Mouse (Mus musculus) stomach, embryonic 15.5 days (tissue): Measurements from ENCODE around the gene Rpl35. TPM values are rescaled to one million over a fixed set of nuclear protein-coding genes. Genes with fewer than 3 reads are reported as not detected.

Source experiments
- ATAC-seq: fragments of 200-750 bp; cut with Nextera tagmentation; 2 replicates; pipeline ENCODE4 v1.8.0; 2017; ENCODE audit warnings: low read depth, moderate number of reproducible peaks, moderate TSS enrichment; ENCODE audit not compliant: insufficient read depth, low FRiP score
- H3K27ac ChIP-seq: fragments of 300-500 bp; sonication (generic); 2 replicates; pipeline ENCODE4 v1.5.1; 2015; ENCODE audit warnings: mild to moderate bottlenecking, inconsistent platforms
- H3K27me3 ChIP-seq: fragments of 300-500 bp; sonication (generic); replicated peaks from 2 replicates; pipeline ENCODE4 v1.6.1; 2015; ENCODE audit warnings: inconsistent platforms
- H3K36me3 ChIP-seq: fragments of 300-500 bp; sonication (generic); 2 replicates; pipeline ENCODE4 v1.6.1; 2015; ENCODE audit warnings: inconsistent platforms
- H3K4me1 ChIP-seq: fragments of 300-500 bp; sonication (generic); 2 replicates; pipeline ENCODE4 v1.6.1; 2015; ENCODE audit warnings: inconsistent platforms
- H3K4me2 ChIP-seq: fragments of 300-500 bp; sonication (generic); 2 replicates; pipeline ENCODE4 v1.6.1; 2015; ENCODE audit warnings: mild to moderate bottlenecking, inconsistent platforms
- H3K4me3 ChIP-seq: fragments of 300-500 bp; sonication (generic); replicated peaks from 2 replicates; pipeline ENCODE4 v1.5.1; 2015; ENCODE audit warnings: inconsistent platforms
- H3K9ac ChIP-seq: fragments of 300-500 bp; sonication (generic); 2 replicates; pipeline ENCODE4 v1.6.1; 2015; ENCODE audit warnings: inconsistent platforms
- H3K9me3 ChIP-seq: fragments of 300-500 bp; sonication (generic); 2 replicates; pipeline ENCODE4 v1.6.1; 2016; ENCODE audit warnings: inconsistent platforms
- WGBS: fragments of 180-500 bp; shearing (Covaris S2); methylation state at CpG from one replicate; pipeline ENCODE4 v1.1.7; 2015; 5-methylcytosine and 5-hydroxymethylcytosine counted together
- polyA plus RNA-seq: library from polyadenylated mRNA; unstranded; fragments of >200 nt; fragmentation: Nextera tagmentation; extraction: Ambion mirVana; gene quantifications from 2 replicates; pipeline ENCODE4 v1.2.1, GENCODE M21; 2015

Rpl35 gene
- polyA plus RNA-seq, 1 experiment from 2014 or later: 861 TPM

DNA sequence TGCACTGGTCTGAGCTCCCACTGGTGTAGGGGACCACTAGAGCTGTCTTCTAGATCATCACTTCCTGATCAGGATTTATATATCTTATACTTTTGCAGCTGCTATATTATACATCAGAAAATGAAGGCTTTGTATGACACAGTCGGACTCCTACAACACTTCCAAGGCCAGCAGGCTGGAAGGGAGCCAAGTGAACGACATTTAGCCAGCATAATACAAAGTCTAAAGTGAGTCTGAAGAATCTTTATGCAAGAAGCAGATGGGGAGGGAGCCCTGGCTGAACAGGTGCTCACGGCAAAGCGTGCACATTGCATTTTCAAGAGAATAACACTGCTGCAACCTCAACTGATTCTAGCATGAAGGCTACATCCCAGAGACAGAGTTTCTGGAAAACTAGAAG is 13.0 kb downstream of the Rpl35 start:
- ATAC-seq: no peak; the same call in 1 of the 2 replicates
- no peaks in the 10 kb centered on the region for H3K36me3 ChIP-seq
- 45% methylated on average over 4 of the region's 4 CpGs for WGBS
- no peak overlapping the region for H3K4me2 ChIP-seq
- H3K27ac ChIP-seq: peak overlapping the region; percentile 54; the same call in 1 of the 2 replicates
- H3K4me3 ChIP-seq: no peak overlapping the region
- no peak overlapping the region for H3K9ac ChIP-seq
- no peaks in the 10 kb centered on the region for H3K27me3 ChIP-seq
- no peaks in the 10 kb centered on the region for H3K9me3 ChIP-seq
- H3K4me1 ChIP-seq: peaks cover 10% of the 10 kb centered on the region; the same call in 1 of the 2 replicates

DNA sequence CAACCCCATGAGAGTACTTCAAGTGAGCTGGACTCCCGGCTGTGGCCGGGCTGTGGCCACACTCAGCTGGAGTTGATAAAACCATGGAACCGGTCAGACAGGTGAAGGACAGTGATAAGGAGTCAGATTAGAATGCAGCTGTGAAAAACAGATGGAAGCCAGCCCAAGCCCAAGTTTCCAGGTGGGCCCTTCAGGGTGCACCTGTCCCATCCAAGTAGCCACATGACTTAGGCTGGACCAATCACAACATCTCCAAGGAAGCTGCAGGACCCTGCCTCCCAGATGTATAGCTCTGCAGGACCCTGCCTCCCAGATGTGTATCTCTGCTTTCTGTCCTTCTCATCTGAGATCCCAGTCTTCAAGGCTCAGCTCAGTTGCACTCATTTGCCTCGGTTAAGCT is 13.4 kb downstream of the Rpl35 start:
- WGBS: 57% methylated on average over 4 of the region's 4 CpGs
- Histone ChIP-seq H3K4me2 (no peak overlapping the region), H3K27me3 (no peaks in the 10 kb centered on the region), H3K9me3 (no peaks in the 10 kb centered on the region), H3K4me3 (no peak overlapping the region), H3K4me1 (peaks cover 11% of the 10 kb centered on the region; the same call in 1 of the 2 replicates), H3K36me3 (no peaks in the 10 kb centered on the region), H3K27ac (no peak overlapping the region), H3K9ac (no peak overlapping the region)
- ATAC-seq: peak; percentile 39; the same call in 1 of the 2 replicates

DNA sequence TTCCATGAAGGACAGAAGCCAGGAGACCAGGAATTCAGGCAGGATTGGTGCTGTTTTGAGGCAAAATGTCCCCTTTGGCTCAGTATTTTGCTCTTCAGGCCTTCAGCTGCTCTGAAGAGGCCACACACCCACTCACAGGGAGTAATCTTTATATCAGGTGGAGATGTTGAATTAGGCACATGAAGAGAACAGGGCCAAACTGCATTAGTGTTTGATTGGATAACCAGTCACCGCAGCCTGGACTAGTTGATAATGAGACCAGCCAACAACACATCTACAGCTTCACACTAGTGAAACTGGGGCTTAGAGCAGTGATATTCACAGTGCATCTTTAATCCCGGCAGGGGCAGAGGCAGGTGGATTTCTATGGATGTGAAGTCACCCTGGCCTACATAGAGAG is 16.5 kb downstream of the Rpl35 start:
- Histone ChIP-seq H3K27ac (no peak overlapping the region), H3K27me3 (no peaks in the 10 kb centered on the region), H3K9me3 (no peaks in the 10 kb centered on the region), H3K36me3 (no peaks in the 10 kb centered on the region), H3K9ac (no peak overlapping the region), H3K4me1 (peaks cover 11% of the 10 kb centered on the region; the same call in 1 of the 2 replicates), H3K4me2 (no peak overlapping the region), H3K4me3 (no peak overlapping the region)
- WGBS: 79% methylated on average over 2 of the region's 2 CpGs
- peak; percentile 44; the same call in 1 of the 2 replicates for ATAC-seq

DNA sequence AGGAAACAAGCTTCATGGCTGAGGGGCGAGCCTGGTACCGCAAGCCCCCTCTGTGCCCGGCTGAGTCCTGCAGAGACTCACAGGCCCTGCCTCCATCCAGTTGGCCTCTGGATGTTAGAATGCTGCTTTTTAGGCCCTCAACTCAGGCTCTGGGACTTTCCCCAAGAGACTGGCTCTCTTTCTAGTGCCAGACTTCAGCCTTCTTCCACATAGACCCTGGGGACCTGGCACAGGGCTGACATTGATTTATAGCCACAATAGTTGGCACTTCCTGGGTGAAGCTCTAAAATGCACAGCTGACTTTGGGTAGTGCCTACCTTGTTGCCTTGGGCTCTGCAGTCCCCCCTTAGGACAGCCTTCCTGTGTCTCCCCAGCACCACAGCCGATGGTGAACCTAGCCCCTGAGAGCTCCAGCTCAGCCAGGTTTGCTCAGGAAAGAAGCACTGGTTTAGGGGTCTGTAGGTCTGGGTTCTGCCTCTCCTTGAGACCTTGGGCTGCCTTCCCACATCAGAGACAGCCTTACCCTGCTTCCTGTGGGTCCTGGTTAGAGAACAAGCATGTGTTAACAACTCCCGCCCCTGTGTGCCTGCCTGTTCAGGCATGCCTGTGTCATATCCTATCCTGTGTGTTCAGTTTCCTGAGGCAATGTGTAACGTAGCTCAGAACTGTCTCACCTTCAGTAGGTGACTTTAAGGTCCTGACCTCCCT is 17.5 kb downstream of the Rpl35 start:
- Histone ChIP-seq H3K4me2 (no peak overlapping the region), H3K27me3 (no peaks in the 10 kb centered on the region), H3K27ac (peak overlapping the region; percentile 65; the same call in 1 of the 2 replicates), H3K4me3 (no peak overlapping the region), H3K9ac (no peak overlapping the region), H3K36me3 (no peaks in the 10 kb centered on the region), H3K4me1 (peaks cover 11% of the 10 kb centered on the region; the same call in 1 of the 2 replicates), H3K9me3 (no peaks in the 10 kb centered on the region)
- ATAC-seq: no peak
- 72% methylated on average over 6 of the region's 6 CpGs for WGBS

DNA sequence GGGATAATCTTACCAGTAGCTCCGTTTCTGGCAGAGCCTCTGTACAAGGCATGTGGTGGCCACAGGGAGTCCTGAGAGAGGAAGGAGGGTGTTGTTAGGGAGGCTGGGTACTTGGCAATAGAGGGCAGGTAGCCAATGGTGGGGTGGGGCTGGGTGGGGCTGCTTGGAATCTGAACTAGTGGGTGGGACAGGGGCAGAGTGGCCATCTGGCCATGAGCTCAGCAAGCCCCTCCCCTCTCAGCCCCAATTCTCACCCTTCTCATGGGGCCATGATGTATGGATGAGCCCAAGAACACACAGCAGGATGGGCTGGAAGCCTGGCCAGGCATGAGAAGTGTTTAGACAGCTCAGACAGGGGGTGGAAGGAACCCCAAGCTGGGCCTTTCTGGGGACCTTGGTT is 18.1 kb downstream of the Rpl35 start:
- H3K4me1 ChIP-seq: peaks cover 11% of the 10 kb centered on the region; the same call in 1 of the 2 replicates
- peak overlapping the region; percentile 65; the same call in 1 of the 2 replicates for H3K27ac ChIP-seq
- no peak overlapping the region for H3K9ac ChIP-seq
- 57% methylated on average over 1 of the region's 1 CpGs for WGBS
- H3K36me3 ChIP-seq: no peaks in the 10 kb centered on the region
- H3K27me3 ChIP-seq: no peaks in the 10 kb centered on the region
- H3K4me3 ChIP-seq: no peak overlapping the region
- no peak for ATAC-seq
- no peak overlapping the region for H3K4me2 ChIP-seq
- no peaks in the 10 kb centered on the region for H3K9me3 ChIP-seq

DNA sequence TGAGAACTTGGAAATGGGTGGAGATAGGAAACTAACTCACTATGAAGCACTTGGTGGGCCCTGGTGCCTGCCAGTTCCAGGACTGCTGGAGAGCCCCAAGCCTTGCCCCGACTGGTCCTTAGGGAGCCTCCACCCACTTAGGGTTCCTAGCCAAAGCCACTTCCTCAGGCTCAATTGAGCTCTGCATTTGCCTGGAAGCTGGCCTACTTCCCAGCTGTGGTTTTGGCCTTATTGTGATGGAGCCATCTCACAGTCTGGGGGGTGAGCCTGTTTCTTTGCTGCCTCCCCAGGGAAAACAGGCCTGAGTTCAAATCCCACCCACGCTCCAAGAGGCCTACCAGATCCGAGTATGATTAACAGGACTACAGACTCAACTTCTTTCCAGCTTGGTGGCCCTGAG is 18.8 kb downstream of the Rpl35 start:
- Histone ChIP-seq H3K4me2 (no peak overlapping the region), H3K9me3 (no peaks in the 10 kb centered on the region), H3K9ac (no peak overlapping the region), H3K36me3 (no peaks in the 10 kb centered on the region), H3K27ac (no peak overlapping the region), H3K4me1 (peaks cover 8% of the 10 kb centered on the region; the same call in 1 of the 2 replicates), H3K4me3 (no peak overlapping the region), H3K27me3 (no peaks in the 10 kb centered on the region)
- 71% methylated on average over 3 of the region's 3 CpGs for WGBS
- no peak for ATAC-seq

DNA sequence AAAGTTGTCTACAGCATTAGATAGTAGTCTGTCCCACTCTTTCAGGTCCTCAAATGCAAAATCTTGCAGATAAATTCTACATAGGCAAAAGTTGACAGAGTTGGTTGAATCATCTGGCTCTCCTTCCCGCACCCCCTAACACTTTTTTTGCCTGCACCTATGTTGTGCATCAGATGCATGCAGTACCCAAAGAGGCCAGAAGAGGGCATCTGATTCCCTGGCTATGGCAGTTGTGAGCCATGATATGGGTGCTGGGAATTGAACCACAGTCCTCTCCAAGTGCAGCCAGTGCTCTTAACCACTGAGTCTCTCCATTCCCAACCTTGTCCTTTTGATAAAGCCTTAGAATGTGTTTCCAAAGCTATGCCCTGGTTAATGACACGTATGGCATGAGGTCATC is 22.0 kb downstream of the Rpl35 start:
- Histone ChIP-seq H3K36me3 (no peaks in the 10 kb centered on the region), H3K4me1 (peaks cover 8% of the 10 kb centered on the region; the same call in 1 of the 2 replicates), H3K27me3 (no peaks in the 10 kb centered on the region), H3K9ac (no peak overlapping the region), H3K9me3 (no peaks in the 10 kb centered on the region), H3K27ac (no peak overlapping the region), H3K4me2 (no peak overlapping the region), H3K4me3 (no peak overlapping the region)
- ATAC-seq: no peak
- 95% methylated on average over 2 of the region's 2 CpGs for WGBS

DNA sequence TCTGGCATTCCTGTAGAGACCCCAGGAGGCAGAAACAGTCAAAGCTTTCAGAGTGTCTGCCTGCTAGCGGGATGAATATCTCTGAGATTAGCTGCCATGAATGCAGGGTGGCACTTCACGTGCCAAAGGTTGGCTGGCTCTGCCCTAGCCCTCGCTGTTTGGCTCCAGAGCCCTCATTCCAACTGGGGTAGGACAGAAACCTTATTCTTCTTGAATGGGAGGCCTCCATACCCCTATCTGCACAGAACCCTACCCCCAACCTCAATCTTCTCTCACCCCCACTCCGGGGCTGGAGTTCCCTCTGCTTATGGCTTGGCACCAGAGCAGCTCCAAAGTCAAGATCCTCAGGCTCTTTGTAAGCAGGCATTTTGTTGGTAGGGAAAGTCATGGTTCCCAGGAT is 27.6 kb downstream of the Rpl35 start:
- no peak for ATAC-seq
- Histone ChIP-seq H3K9ac (no peak overlapping the region), H3K9me3 (no peaks in the 10 kb centered on the region), H3K4me1 (no peaks in the 10 kb centered on the region), H3K27ac (no peak overlapping the region), H3K27me3 (no peaks in the 10 kb centered on the region), H3K4me2 (no peak overlapping the region), H3K4me3 (no peak overlapping the region), H3K36me3 (no peaks in the 10 kb centered on the region)
- WGBS: 69% methylated on average over 4 of the region's 4 CpGs

DNA sequence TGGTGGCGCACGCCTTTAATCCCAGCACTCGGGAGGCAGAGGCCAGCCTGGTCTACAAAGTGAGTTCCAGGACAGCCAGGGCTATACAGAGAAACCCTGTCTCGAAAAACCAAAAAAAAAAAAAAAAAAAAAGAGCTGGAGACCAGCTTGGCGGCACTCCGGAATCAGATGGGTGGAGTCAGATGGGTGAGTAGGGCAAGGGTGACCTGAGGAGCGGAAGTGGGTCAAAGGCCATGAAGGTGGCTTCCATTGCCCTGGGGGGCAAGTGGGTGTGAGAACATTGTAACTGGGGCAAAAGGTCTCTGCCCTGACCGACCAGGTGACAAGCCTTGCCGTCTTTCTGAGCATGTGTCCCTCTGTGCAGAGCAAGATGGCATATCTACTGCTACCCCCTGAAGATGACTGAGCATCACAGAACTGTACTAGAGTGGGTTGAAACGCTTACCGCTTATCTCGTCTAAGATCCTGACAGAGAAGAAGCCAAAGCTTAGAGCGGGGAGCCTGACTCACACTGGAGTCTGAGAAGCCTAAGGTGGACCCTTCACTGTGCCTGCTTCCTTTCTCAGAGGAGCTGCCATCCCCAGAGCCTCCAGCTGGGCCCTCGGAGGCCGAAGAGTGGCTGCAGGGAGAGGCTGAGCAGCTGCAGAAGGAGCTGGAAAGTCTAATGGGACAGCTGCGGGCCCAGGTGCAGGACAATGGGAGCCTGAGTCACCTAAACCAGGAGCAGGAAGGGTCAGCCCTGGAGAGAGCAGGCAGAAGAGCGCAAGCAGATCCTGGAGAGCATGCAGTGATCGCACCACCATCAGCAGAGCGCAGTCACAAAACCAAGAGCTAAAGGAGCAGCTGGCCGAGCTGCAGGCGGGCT is 29.3 kb downstream of the Rpl35 start:
- Histone ChIP-seq H3K4me1 (no peaks in the 10 kb centered on the region), H3K27ac (no peak overlapping the region), H3K9me3 (no peaks in the 10 kb centered on the region), H3K4me3 (no peak overlapping the region), H3K36me3 (no peaks in the 10 kb centered on the region), H3K4me2 (no peak overlapping the region), H3K9ac (no peak overlapping the region), H3K27me3 (no peaks in the 10 kb centered on the region)
- ATAC-seq: no peak
- 80% methylated on average over 21 of the region's 21 CpGs for WGBS

DNA sequence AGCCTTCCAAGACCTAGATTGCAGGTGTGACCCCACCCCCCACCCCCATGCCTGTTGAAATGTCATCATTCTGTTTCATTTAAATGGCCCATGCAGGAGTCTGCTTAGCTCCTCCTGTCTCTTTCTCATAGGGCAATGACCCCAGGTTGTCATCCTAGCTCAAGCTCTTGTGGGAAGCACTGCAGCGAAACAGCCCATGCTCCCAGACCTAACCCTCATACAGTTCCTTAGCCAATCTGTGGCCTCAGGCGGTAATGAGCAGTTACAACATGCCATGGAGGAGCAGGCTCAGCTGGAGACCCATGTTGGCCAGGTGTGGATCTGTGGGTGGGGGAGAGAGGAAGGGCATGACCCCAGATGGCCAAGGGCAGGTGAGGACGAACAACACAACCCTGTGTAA is 30.2 kb downstream of the Rpl35 start:
- Histone ChIP-seq H3K9me3 (no peaks in the 10 kb centered on the region), H3K4me2 (no peak overlapping the region)

DNA sequence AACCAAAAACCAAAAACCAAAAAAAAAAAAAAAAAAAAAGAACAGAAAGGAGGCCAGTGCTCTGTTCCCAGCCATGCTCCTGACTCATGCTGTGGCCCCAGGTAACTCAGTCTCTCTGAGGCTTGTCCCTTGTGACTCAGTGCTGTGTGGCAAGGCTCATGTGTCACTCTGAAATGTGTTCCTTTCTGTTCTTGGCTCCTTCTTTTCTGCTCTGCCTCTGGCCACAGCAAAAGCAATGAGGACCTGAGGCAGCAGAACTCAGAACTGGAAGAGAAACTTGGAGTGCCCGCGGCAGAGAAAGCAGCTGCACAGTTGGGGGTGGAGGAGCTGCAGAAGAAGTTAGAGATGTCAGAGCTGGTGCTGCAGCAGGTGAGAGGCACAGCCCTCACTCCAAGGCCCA is 31.3 kb downstream of the Rpl35 start:
- H3K4me1 ChIP-seq: 0 out of 2 replicates have a peak, but pooled peaks cover 3% of the 10 kb centered on the region
- no peak for ATAC-seq

More for the DNA sequence above, 30.2 kb downstream of the Rpl35 start:
- Histone ChIP-seq H3K9ac (no peak overlapping the region), H3K4me1 (no peaks in the 10 kb centered on the region), H3K4me3 (no peak overlapping the region), H3K36me3 (no peaks in the 10 kb centered on the region), H3K27me3 (no peaks in the 10 kb centered on the region), H3K27ac (no peak overlapping the region)
- 72% methylated on average over 3 of the region's 3 CpGs for WGBS
- ATAC-seq: no peak

DNA sequence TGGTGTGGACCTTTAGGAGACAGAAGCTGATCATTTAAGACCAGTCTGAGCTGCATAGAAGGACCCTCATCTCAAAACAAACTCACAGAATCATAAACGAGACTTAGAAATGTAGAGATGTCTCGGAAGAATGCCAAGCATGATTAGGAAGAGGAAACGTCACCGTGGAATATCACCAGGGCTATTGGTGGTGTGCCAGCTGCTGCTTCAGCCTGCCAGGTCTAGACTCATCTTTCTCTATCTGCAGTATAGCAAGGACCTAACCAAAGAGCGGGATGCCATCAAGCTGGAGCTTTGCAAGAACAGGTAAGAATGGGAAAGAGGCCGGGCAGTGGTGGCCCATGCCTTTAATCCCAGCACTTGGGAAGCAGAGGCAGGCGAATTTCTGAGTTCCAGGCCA is 31.7 kb downstream of the Rpl35 start:
- Histone ChIP-seq H3K27me3 (no peaks in the 10 kb centered on the region), H3K4me2 (no peak overlapping the region), H3K9ac (no peak overlapping the region), H3K36me3 (no peaks in the 10 kb centered on the region), H3K27ac (no peak overlapping the region), H3K4me3 (no peak overlapping the region), H3K9me3 (no peaks in the 10 kb centered on the region), H3K4me1 (0 out of 2 replicates have a peak, but pooled peaks cover 3% of the 10 kb centered on the region)
- ATAC-seq: no peak
- WGBS: 76% methylated on average over 7 of the region's 7 CpGs

More for the DNA sequence above, 31.3 kb downstream of the Rpl35 start:
- no peak overlapping the region for H3K4me2 ChIP-seq
- WGBS: 43% methylated on average over 2 of the region's 2 CpGs
- H3K36me3 ChIP-seq: no peaks in the 10 kb centered on the region
- no peak overlapping the region for H3K27ac ChIP-seq
- no peaks in the 10 kb centered on the region for H3K9me3 ChIP-seq
- H3K27me3 ChIP-seq: no peaks in the 10 kb centered on the region
- H3K9ac ChIP-seq: no peak overlapping the region
- H3K4me3 ChIP-seq: no peak overlapping the region
